Mouse (Mus musculus) central nervous system, embryonic 14 days (tissue): Measurements from ENCODE around the gene Itprid1. TPM values are rescaled to one million over a fixed set of nuclear protein-coding genes. Genes with fewer than 3 reads are reported as not detected.

ENCODE experiments used
- polyA plus RNA-seq: library from polyadenylated mRNA; depleted of rRNA; stranded (reverse); fragments of >200 nt; gene quantifications from 2 replicates; pipeline ENCODE4 v1.2.3, GENCODE M21; 2012; rRNA removed

Itprid1 gene
- polyA plus RNA-seq, result 0.53 and 1.2 TPM in 2 replicates

GRCm38 (mm10) chr6:55836650-55837320 lies at the start of gene Itprid1:
Gene Itprid1 (plus strand): TSS chr6:55836895.

GRCm38 (mm10) chr6:56017291-56017994 lies 180.7 kb downstream of the Itprid1 start, which contains the start of gene Ppp1r17:
Gene Ppp1r17 (plus strand): TSS chr6:56017497.

Other genes starting within 250 kb of the Itprid1 start
- gene Neurod6, start 155.6 kb upstream of the Itprid1 start, polyA plus RNA-seq, result 107 and 239 TPM in 2 replicates
- gene Ppp1r17, start 180.6 kb downstream of the Itprid1 start, polyA plus RNA-seq, result 3.2 and 3.6 TPM in 2 replicates